Mouse (Mus musculus) cerebellum, adult 2 months (tissue): ENCODE data around the gene Mapk10. TPM values are rescaled to one million over a fixed set of nuclear protein-coding genes. Genes with fewer than 3 reads are reported as not detected.
A peak's percentile ranks its signal among the peaks of the same experiment; 100 is the strongest.

Experiments
- DNase-seq, 2 experiments: peaks; one replicate each; pipeline ENCODE4 v3.0.0; 2021
- H3K27ac ChIP-seq: fragments of 200-500 bp; 2 replicates; pipeline ENCODE4 v1.5.1; 2012; ENCODE audit warnings: low read length, control low read depth, inconsistent platforms; ENCODE audit not compliant: insufficient read depth
- H3K27me3 ChIP-seq: fragments of 200-500 bp; 2 replicates; pipeline ENCODE4 v1.6.1; 2012; ENCODE audit warnings: inconsistent platforms, mild to moderate bottlenecking, low read length, moderate library complexity; ENCODE audit not compliant: control insufficient read depth, insufficient read depth
- H3K4me1 ChIP-seq: fragments of 200-500 bp; 2 replicates; pipeline ENCODE4 v1.6.1; 2011; ENCODE audit warnings: low read length; ENCODE audit not compliant: control insufficient read depth, insufficient read depth
- H3K4me3 ChIP-seq: fragments of 200-500 bp; replicated peaks from 2 replicates; pipeline ENCODE3; 2011; ENCODE audit warnings: mild to moderate bottlenecking, low read depth, low read length, control low read depth; ENCODE audit not compliant: insufficient read depth
- CTCF ChIP-seq: fragments of 200-500 bp; IDR thresholded peaks from 2 replicates; pipeline ENCODE4 v1.5.1; 2011; ENCODE audit warnings: low read depth, mild to moderate bottlenecking, control low read depth, low read length, moderate library complexity, borderline replicate concordance; ENCODE audit not compliant: insufficient read depth
- POLR2A ChIP-seq: fragments of 200-500 bp; IDR thresholded peaks from 2 replicates; pipeline ENCODE4 v1.6.1; 2011; ENCODE audit warnings: low read length, control low read depth, borderline replicate concordance; ENCODE audit not compliant: insufficient read depth
- WGBS: fragments of 180-500 bp; shearing (Covaris S2); methylation state at CpG from one replicate; pipeline ENCODE4 v1.1.7; 2018; 5-methylcytosine and 5-hydroxymethylcytosine counted together
- polyA plus RNA-seq: library from polyadenylated mRNA; depleted of rRNA; stranded (reverse); fragments of >200 nt; gene quantifications from 2 replicates; pipeline ENCODE4 v1.2.3, GENCODE M21; 2012

The Mapk10 gene
- polyA plus RNA-seq, 1 experiment, result 167 TPM

DNA sequence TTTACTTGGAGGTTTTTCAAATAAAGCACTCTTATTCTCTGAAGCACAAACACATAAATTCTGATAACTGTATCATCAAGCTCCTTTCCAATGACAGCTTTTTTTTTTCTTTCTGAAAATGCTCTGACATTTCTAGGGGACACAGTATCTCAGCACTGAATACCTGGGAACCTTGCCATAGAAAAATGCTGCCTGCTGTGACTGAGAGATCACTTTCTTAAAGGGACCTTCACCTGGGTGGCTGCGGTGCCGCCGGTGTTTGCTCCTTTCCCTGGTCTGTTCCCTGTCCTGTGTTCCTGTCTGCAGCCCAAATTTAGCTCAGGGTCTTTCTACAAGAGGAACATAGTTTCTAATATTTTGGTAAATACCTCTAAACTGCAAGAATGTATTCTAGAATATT is 1.1 kb downstream of the Mapk10 start:
- TF ChIP-seq CTCF (no peak), POLR2A (no peak)
- peak; percentile 88 to 94 for DNase-seq
- 2% methylated on average over 3 of the region's 3 CpGs for WGBS

GRCm38 (mm10) chr5:103209486-103209885 is 1.6 kb downstream of the Mapk10 start:
- Histone ChIP-seq H3K4me1 (peaks cover 5% of the 10 kb centered on the region), H3K4me3 (peak overlapping the region; percentile 98), H3K27ac (peak overlapping the region; percentile 95), H3K27me3 (no peaks in the 10 kb centered on the region)
- no peak; the same call in 1 of the 2 replicates for TF ChIP-seq POLR2A
- TF ChIP-seq CTCF, result no peak
- 4% methylated on average over 6 of the region's 6 CpGs for WGBS
- peak; percentile 64 to 72 for DNase-seq

More for the DNA sequence above, 1.1 kb downstream of the Mapk10 start:
- Histone ChIP-seq H3K4me3 (peak overlapping the region; percentile 98), H3K27ac (peak overlapping the region; percentile 95; the same call in 1 of the 2 replicates), H3K4me1 (peaks cover 5% of the 10 kb centered on the region), H3K27me3 (no peaks in the 10 kb centered on the region)

- WGBS, result 5% methylated on average over 8 of the region's 8 CpGs
- DNase-seq, result peak; percentile 57 to 66
- H3K27ac ChIP-seq, result peak overlapping the region; percentile 95
- H3K27me3 ChIP-seq, result no peaks in the 10 kb centered on the region
- H3K4me1 ChIP-seq, result peaks cover 5% of the 10 kb centered on the region
- TF ChIP-seq POLR2A (no peak; the same call in 1 of the 2 replicates), CTCF (no peak)
- peak overlapping the region; percentile 98 for H3K4me3 ChIP-seq
Observed at GRCm38 (mm10) chr5:103208869-103209268, 2.3 kb downstream of the Mapk10 start.

DNA sequence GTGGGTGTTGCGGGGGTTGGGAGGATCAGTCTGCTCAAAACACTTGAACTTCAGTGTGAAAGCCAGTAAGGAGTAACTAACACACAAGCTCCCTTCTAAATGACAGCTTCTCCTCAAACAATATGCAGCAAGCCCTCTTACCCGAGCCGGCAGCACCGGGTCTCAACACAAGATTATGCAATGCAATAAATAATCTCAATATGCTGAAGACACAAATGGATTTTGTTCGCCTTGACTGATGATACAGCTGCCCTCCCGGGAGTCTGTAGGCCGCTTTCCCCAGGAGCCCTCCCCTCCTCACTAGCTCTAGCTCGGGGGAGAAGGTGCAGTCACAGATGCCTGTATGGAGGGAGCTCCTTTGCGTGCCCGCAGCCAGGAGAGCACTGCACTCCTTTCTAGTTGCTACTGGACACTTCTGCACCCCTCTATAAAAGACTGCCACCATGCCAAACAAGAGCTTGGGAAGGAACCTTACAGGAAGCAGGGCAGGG is 3.1 kb downstream of the Mapk10 start:
- H3K27me3 ChIP-seq, result no peaks in the 10 kb centered on the region
- H3K4me1 ChIP-seq, result peaks cover 5% of the 10 kb centered on the region
- H3K27ac ChIP-seq, result peak overlapping the region; percentile 95
- peak; percentile 58 to 69 for DNase-seq
- WGBS, result 5% methylated on average over 10 of the region's 10 CpGs
- H3K4me3 ChIP-seq, result peak overlapping the region; percentile 98
- no peak for TF ChIP-seq CTCF
- TF ChIP-seq POLR2A, result no peak

GRCm38 (mm10) chr5:103197796-103198325 is 13.3 kb downstream of the Mapk10 start:
- no peaks in the 10 kb centered on the region for H3K27me3 ChIP-seq
- H3K4me3 ChIP-seq, result no peak overlapping the region
- TF ChIP-seq CTCF (no peak), POLR2A (no peak)
- peaks cover 13% of the 10 kb centered on the region; the same call in 1 of the 2 replicates for H3K4me1 ChIP-seq
- WGBS, result 9% methylated on average over 2 of the region's 2 CpGs
- H3K27ac ChIP-seq, result peak overlapping the region; percentile 56; the same call in 1 of the 2 replicates
- DNase-seq, result peak; percentile 42 to 75

GRCm38 (mm10) chr5:103194549-103194948 is 16.6 kb downstream of the Mapk10 start:
- no peak overlapping the region for H3K4me3 ChIP-seq
- DNase-seq, result no peak
- no peaks in the 10 kb centered on the region for H3K27me3 ChIP-seq
- WGBS, result 47% methylated on average over 6 of the region's 6 CpGs
- no peak overlapping the region for H3K27ac ChIP-seq
- peaks cover 10% of the 10 kb centered on the region for H3K4me1 ChIP-seq
- TF ChIP-seq POLR2A (no peak), CTCF (no peak)

- Histone ChIP-seq H3K27ac (no peak overlapping the region), H3K27me3 (no peaks in the 10 kb centered on the region), H3K4me1 (peaks cover 17% of the 10 kb centered on the region), H3K4me3 (no peak overlapping the region)
- TF ChIP-seq POLR2A, result no peak
- TF ChIP-seq CTCF, result no peak
- WGBS, result 58% methylated on average over 3 of the region's 3 CpGs
- DNase-seq, result no peak
Observed at GRCm38 (mm10) chr5:103193700-103194099, 17.4 kb downstream of the Mapk10 start.

DNA sequence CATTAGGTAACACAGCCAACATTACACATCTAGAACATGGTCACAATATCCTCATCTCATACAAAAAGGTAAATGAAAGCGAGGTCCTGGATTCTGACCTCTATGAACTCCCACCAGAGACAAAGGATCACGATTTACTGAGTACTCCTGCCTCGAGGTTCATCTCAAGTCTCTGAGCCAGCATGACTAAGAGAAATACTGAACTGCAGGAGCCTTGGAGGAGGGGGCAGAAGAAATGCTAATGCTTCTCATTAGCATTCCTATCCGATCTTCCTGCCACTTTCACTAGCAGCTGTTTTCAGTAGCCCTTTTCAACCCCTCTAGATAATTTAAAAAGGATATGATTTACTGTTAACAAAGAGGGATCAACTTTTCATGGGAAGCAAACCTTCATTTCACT is 19.6 kb downstream of the Mapk10 start:
- H3K27ac ChIP-seq, result no peak overlapping the region

More for the DNA sequence above, 19.6 kb downstream of the Mapk10 start:
- H3K4me3 ChIP-seq, result no peak overlapping the region
- H3K27me3 ChIP-seq, result no peaks in the 10 kb centered on the region
- H3K4me1 ChIP-seq, result peaks cover 14% of the 10 kb centered on the region
- TF ChIP-seq CTCF (no peak), POLR2A (no peak)
- DNase-seq, result no peak
- 38% methylated on average over 4 of the region's 4 CpGs for WGBS
